Mouse (Mus musculus) heart, postnatal 0 days (tissue): ENCODE data around the gene Gprin3.

ENCODE experiments used
- CTCF ChIP-seq: IDR thresholded peaks from 2 replicates; pipeline ENCODE4 v1.5.1; 2016; ENCODE audit warnings: antibody characterized with exemption, control low read depth, low read depth
- EP300 ChIP-seq: IDR thresholded peaks from 2 replicates; pipeline ENCODE4 v1.6.1; 2016; ENCODE audit warnings: antibody characterized with exemption, low read depth

- TF ChIP-seq EP300 (no peak), CTCF (no peak)
Measured at GRCm38 (mm10) chr6:59315868-59316267, 110.2 kb downstream of the Gprin3 start.
